Mouse (Mus musculus) cortical plate, adult 2 months (tissue): ENCODE results near the gene Tbp.

Source experiments
- CTCF ChIP-seq: fragments of 200-500 bp; IDR thresholded peaks from 2 replicates; pipeline ENCODE4 v1.5.1; 2011; ENCODE audit warnings: mild to moderate bottlenecking, control low read depth, low read length; ENCODE audit not compliant: insufficient read depth; ENCODE audit errors: extremely low read depth
- POLR2A ChIP-seq: fragments of 200-500 bp; IDR thresholded peaks from 2 replicates; pipeline ENCODE4 v1.6.1; 2011; ENCODE audit warnings: mild to moderate bottlenecking, low read length, control low read depth; ENCODE audit not compliant: insufficient read depth; ENCODE audit errors: extremely low read depth

DNA sequence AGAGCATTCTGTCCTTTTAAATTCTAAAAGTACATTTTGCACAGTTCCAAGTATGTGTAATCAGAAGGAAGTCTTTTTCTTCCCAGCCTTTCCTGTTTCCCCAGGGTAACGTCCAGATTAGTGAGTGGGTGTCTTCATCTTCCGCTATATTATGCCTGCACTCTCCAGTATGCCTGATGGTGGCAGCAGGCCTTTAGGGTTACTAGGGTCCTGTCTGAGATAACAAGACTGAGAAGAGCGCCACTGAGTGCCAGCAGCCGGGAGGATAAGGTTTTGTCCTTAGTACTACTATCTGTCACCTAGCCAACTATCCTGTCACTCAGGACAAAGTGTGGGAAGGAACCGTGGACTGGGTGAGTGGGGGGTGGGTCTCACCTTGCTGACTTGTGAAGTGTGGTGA lies 18.1 kb downstream of the Tbp start:
- TF ChIP-seq CTCF: no peak
- no peak for TF ChIP-seq POLR2A
